Mouse (Mus musculus): ENCODE measurements around the gene Gm13283. TPM values are rescaled to one million over a fixed set of nuclear protein-coding genes. Genes with fewer than 3 reads are reported as not detected.
"Not testable (repeated sequence)": the region's sequence is repeated elsewhere in the genome, so short reads cannot be mapped to it uniquely, and the experiment has no call there.

The Gm13283 gene
- polyA plus RNA-seq, 1 experiment from 2014 or later = 0.32 TPM

- not testable (repeated sequence) for H3K9me3 ChIP-seq; ATAC-seq (ENCODE audit: insufficient number of reproducible peaks, insufficient read depth, low FRiP score, low TSS enrichment); H3K4me1 ChIP-seq; H3K36me3 ChIP-seq; H3K4me2 ChIP-seq (replicated peaks); H3K27ac ChIP-seq; H3K4me3 ChIP-seq; H3K27me3 ChIP-seq; H3K9ac ChIP-seq
- WGBS = no CpG with 5 or more reads among the region's 32 CpGs
Observed at GRCm38 (mm10) chr4:88773534-88773933, 13.6 kb downstream of the Gm13283 start, which contains the start of gene Gm13290. TSS of gene Gm13290 (plus strand) at chr4:88773834.

GRCm38 (mm10) chr4:88776622-88777021 is 16.7 kb downstream of the Gm13283 start, which contains the start of gene Gm13289:
TSS of gene Gm13289 (plus strand) at chr4:88776922.
- not testable (repeated sequence) for ATAC-seq (ENCODE audit: insufficient number of reproducible peaks, insufficient read depth, low FRiP score, low TSS enrichment)
- WGBS = no CpG with 5 or more reads among the region's 29 CpGs

GRCm38 (mm10) chr4:88779550-88779949 is 19.6 kb downstream of the Gm13283 start, which contains the start of gene Gm13272:
TSS of gene Gm13272 (plus strand) at chr4:88779850.
- not testable (repeated sequence) for H3K4me2 ChIP-seq (replicated peaks); H3K36me3 ChIP-seq; H3K4me1 ChIP-seq; H3K9ac ChIP-seq; H3K9me3 ChIP-seq; H3K4me3 ChIP-seq; ATAC-seq (ENCODE audit: insufficient number of reproducible peaks, insufficient read depth, low FRiP score, low TSS enrichment); H3K27me3 ChIP-seq; H3K27ac ChIP-seq
- WGBS = no CpG with 5 or more reads among the region's 29 CpGs

More at GRCm38 (mm10) chr4:88776622-88777021, 16.7 kb downstream of the Gm13283 start, which contains the start of gene Gm13289:
- H3K36me3 ChIP-seq; H3K9ac ChIP-seq; H3K4me3 ChIP-seq; H3K27me3 ChIP-seq; H3K9me3 ChIP-seq; H3K27ac ChIP-seq; H3K4me1 ChIP-seq; H3K4me2 ChIP-seq (replicated peaks): not testable (repeated sequence)

DNA sequence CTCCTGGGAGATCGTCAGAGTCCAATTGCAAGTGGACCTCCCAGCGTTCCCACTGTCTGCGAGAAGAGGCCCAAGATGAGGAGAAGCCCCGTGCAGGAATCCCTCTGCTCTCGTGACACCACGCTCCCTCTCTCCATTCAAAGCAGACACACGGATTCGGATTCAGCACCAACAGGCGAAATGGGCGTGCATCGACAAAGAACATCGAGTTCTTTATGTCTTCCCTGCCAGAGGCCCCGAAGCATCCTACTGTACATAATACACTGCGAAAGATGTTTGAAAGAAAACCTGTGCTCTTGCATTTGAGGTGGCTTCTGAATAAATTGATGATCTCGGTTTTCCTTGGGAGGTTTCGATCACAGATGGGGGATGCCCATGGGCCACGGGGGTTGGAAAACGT is 20.4 kb downstream of the Gm13283 start:
- H3K4me3 ChIP-seq; ATAC-seq (ENCODE audit: insufficient number of reproducible peaks, insufficient read depth, low FRiP score, low TSS enrichment): not testable (repeated sequence)
- WGBS = 41% methylated on average over 16 of the region's 18 CpGs

DNA sequence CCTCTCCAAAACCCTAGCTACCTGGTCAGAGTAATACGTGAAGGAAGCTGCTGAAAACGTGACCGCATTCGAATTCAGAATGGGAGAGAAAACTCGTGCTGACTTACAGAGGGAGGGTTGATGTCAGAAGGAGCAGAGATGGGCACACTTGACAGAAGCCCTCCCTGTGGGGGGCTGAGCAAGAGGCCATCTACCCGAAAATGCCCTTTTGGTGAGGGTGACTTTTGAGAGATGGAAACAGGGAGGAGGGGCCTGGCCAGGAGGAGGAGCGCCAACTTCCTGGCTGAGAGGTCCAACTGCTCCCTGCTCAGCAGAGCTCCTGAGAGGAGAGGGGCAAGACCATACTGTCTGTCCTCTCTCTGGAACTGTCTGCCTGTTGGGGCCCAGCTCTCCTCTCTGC is 21.9 kb downstream of the Gm13283 start, which contains the start of gene Ifnz:
Gene Ifnz (plus strand): TSS at position 301 of the 400 bp plus-strand sequence.
- 16% methylated on average over 5 of the region's 7 CpGs for WGBS

More for the DNA sequence above, 20.4 kb downstream of the Gm13283 start:
- H3K4me2 ChIP-seq (replicated peaks); H3K36me3 ChIP-seq; H3K27me3 ChIP-seq; H3K9me3 ChIP-seq; H3K9ac ChIP-seq; H3K4me1 ChIP-seq; H3K27ac ChIP-seq: not testable (repeated sequence)

GRCm38 (mm10) chr4:88782335-88782734 is 22.4 kb downstream of the Gm13283 start:
- H3K4me1 ChIP-seq; H3K9ac ChIP-seq; H3K36me3 ChIP-seq; ATAC-seq (ENCODE audit: insufficient number of reproducible peaks, insufficient read depth, low FRiP score, low TSS enrichment); H3K27ac ChIP-seq; H3K27me3 ChIP-seq; H3K9me3 ChIP-seq: not testable (repeated sequence)
- Histone ChIP-seq H3K4me3 (0 out of 2 replicates have a peak overlapping the region, but pooled peaks have one; percentile 22), H3K4me2 (replicated peaks) (peak overlapping the region; percentile 30; the same call in 1 of the 2 replicates)
- WGBS = 0% methylated on average over 21 of the region's 31 CpGs

More for the DNA sequence above, 21.9 kb downstream of the Gm13283 start, which contains the start of gene Ifnz:
- not testable (repeated sequence) for ATAC-seq (ENCODE audit: insufficient number of reproducible peaks, insufficient read depth, low FRiP score, low TSS enrichment); H3K27ac ChIP-seq; H3K36me3 ChIP-seq; H3K4me1 ChIP-seq; H3K9me3 ChIP-seq; H3K9ac ChIP-seq; H3K27me3 ChIP-seq
- H3K4me2 ChIP-seq (replicated peaks) = peak within 1 kb of the TSS; percentile 30; the same call in 1 of the 2 replicates
- 0 out of 2 replicates have a peak within 1 kb of the TSS, but pooled peaks have one; percentile 22 for H3K4me3 ChIP-seq

GRCm38 (mm10) chr4:88785409-88785808 is 25.5 kb downstream of the Gm13283 start, which contains the start of gene Gm13276:
TSS of gene Gm13276 (plus strand) at chr4:88785709.
- no CpG with 5 or more reads among the region's 27 CpGs for WGBS
- not testable (repeated sequence) for H3K27me3 ChIP-seq; H3K4me1 ChIP-seq; H3K36me3 ChIP-seq; ATAC-seq (ENCODE audit: insufficient number of reproducible peaks, insufficient read depth, low FRiP score, low TSS enrichment); H3K9ac ChIP-seq; H3K27ac ChIP-seq; H3K9me3 ChIP-seq; H3K4me2 ChIP-seq (replicated peaks); H3K4me3 ChIP-seq

DNA sequence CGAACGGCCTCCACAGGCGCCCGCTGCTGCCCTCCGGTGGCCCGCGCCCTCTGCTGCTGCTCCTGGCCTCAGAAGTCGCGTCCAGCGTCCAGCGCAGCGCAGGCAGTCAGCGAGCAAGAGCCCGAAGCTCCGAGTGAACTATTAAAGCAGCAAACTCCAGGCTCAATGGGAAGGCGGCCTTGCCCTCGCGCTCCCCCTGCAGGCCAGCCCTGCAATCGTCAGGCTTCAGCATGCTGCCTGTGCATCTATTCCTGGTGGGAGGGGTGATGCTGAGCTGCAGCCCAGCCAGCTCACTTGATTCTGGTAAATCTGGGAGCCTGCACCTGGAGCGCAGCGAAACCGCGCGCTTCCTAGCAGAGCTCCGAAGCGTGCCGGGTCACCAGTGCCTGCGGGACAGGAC is 28.5 kb downstream of the Gm13283 start, which contains the start of gene Gm13277:
Gene Gm13277 (plus strand): TSS at position 231 of the 400 bp plus-strand sequence.
- not testable (repeated sequence) for H3K27ac ChIP-seq; H3K9ac ChIP-seq; H3K27me3 ChIP-seq; H3K9me3 ChIP-seq; ATAC-seq (ENCODE audit: insufficient number of reproducible peaks, insufficient read depth, low FRiP score, low TSS enrichment); H3K36me3 ChIP-seq; H3K4me2 ChIP-seq (replicated peaks); H3K4me3 ChIP-seq; H3K4me1 ChIP-seq
- 0% methylated on average over 1 of the region's 28 CpGs for WGBS

GRCm38 (mm10) chr4:88791250-88791649 is 31.3 kb downstream of the Gm13283 start, which contains the start of gene Gm13278:
TSS of gene Gm13278 (plus strand) at chr4:88791550.
- not testable (repeated sequence) for H3K27ac ChIP-seq; H3K27me3 ChIP-seq; H3K9me3 ChIP-seq; H3K4me3 ChIP-seq; ATAC-seq (ENCODE audit: insufficient number of reproducible peaks, insufficient read depth, low FRiP score, low TSS enrichment); H3K36me3 ChIP-seq; H3K4me1 ChIP-seq; H3K4me2 ChIP-seq (replicated peaks); H3K9ac ChIP-seq
- no CpG with 5 or more reads among the region's 28 CpGs for WGBS

DNA sequence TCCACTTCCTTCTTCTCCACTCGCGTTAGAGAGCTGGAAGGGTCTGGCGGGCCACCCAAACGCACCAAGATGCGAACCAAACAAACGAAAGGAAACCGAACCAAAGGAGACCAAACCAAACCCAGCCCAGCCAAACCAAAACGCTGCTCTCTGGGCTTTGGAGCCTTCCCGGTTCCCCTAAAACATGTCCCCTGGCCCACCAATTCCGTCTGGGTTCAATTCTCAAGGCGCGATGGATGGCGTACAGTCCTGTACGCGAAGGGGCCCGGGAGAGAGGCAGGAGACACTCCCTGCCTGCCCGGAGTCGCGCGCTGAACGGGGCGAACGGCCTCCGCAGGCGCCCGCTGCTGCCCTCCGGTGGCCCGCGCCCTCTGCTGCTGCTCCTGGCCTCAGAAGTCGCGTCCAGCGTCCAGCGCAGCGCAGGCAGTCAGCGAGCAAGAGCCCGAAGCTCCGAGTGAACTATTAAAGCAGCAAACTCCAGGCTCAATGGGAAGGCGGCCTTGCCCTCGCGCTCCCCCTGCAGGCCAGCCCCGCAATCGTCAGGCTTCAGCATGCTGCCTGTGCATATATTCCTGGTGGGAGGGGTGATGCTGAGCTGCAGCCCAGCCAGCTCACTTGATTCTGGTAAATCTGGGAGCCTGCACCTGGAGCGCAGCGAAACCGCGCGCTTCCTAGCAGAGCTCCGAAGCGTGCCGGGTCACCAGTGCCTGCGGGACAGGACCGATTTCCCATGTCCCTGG is 34.2 kb downstream of the Gm13283 start, which contains the start of gene Gm13275:
Gene Gm13275 (plus strand): TSS at position 552 of the 740 bp plus-strand sequence.
- ATAC-seq (ENCODE audit: insufficient number of reproducible peaks, insufficient read depth, low FRiP score, low TSS enrichment); H3K36me3 ChIP-seq; H3K27me3 ChIP-seq; H3K4me1 ChIP-seq; H3K27ac ChIP-seq; H3K4me3 ChIP-seq; H3K4me2 ChIP-seq (replicated peaks); H3K9ac ChIP-seq; H3K9me3 ChIP-seq: not testable (repeated sequence)
- 1% methylated on average over 14 of the region's 52 CpGs for whole genome bisulfite sequencing

DNA sequence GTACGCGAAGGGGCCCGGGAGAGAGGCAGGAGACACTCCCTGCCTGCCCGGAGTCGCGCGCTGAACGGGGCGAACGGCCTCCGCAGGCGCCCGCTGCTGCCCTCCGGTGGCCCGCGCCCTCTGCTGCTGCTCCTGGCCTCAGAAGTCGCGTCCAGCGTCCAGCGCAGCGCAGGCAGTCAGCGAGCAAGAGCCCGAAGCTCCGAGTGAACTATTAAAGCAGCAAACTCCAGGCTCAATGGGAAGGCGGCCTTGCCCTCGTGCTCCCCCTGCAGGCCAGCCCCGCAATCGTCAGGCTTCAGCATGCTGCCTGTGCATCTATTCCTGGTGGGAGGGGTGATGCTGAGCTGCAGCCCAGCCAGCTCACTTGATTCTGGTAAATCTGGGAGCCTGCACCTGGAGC is 37.2 kb downstream of the Gm13283 start, which contains the start of gene Gm13279:
Gene Gm13279 (plus strand): TSS at position 301 of the 400 bp plus-strand sequence.
- WGBS = no CpG with 5 or more reads among the region's 28 CpGs
- not testable (repeated sequence) for H3K4me1 ChIP-seq, H3K4me3 ChIP-seq

GRCm38 (mm10) chr4:88799365-88799764 is 39.4 kb downstream of the Gm13283 start, which contains the start of gene Gm13285:
TSS of gene Gm13285 (plus strand) at chr4:88799665.
- WGBS = 10% methylated on average over 6 of the region's 7 CpGs
- not testable (repeated sequence) for H3K4me2 ChIP-seq (replicated peaks); H3K4me3 ChIP-seq; H3K9ac ChIP-seq; H3K9me3 ChIP-seq; H3K27ac ChIP-seq; ATAC-seq (ENCODE audit: insufficient number of reproducible peaks, insufficient read depth, low FRiP score, low TSS enrichment); H3K36me3 ChIP-seq; H3K4me1 ChIP-seq; H3K27me3 ChIP-seq

More for the DNA sequence above, 37.2 kb downstream of the Gm13283 start, which contains the start of gene Gm13279:
- ATAC-seq (ENCODE audit: insufficient number of reproducible peaks, insufficient read depth, low FRiP score, low TSS enrichment); H3K27me3 ChIP-seq; H3K36me3 ChIP-seq; H3K4me2 ChIP-seq (replicated peaks); H3K9ac ChIP-seq; H3K9me3 ChIP-seq; H3K27ac ChIP-seq: not testable (repeated sequence)
